Mouse (Mus musculus): ENCODE results near the gene Dcbld1.
"Not testable (repeated sequence)": the region's sequence is repeated elsewhere in the genome, so short reads cannot be mapped to it uniquely, and the experiment has no call there.

Dcbld1 gene

GRCm38 (mm10) chr10:52309196-52309595 lies 75.8 kb downstream of the Dcbld1 start:
- DNase-seq = no peak

GRCm38 (mm10) chr10:52319506-52320286 lies 86.3 kb downstream of the Dcbld1 start:
- no peak for DNase-seq

- no peak for DNase-seq
Measured at GRCm38 (mm10) chr10:52321918-52322317, 88.5 kb downstream of the Dcbld1 start.

- DNase-seq = peak; percentile 31
Measured at GRCm38 (mm10) chr10:52331007-52331406, 97.6 kb downstream of the Dcbld1 start.

- DNase-seq = not testable (repeated sequence)
Measured at GRCm38 (mm10) chr10:52343324-52343723, 109.9 kb downstream of the Dcbld1 start.

GRCm38 (mm10) chr10:52353184-52353583 lies 119.8 kb downstream of the Dcbld1 start:
- DNase-seq = no peak

GRCm38 (mm10) chr10:52358467-52358866 lies 125.0 kb downstream of the Dcbld1 start, which contains the start of gene Gm26741:
TSS of gene Gm26741 (plus strand) at chr10:52358767.
- no peak for DNase-seq

GRCm38 (mm10) chr10:52360241-52360735 lies 126.9 kb downstream of the Dcbld1 start:
- peak; percentile 41 for DNase-seq

- DNase-seq = no peak
Measured at GRCm38 (mm10) chr10:52360862-52361609, 127.6 kb downstream of the Dcbld1 start.

- DNase-seq = peak; percentile 31
Measured at GRCm38 (mm10) chr10:52368376-52368775, 135.0 kb downstream of the Dcbld1 start.
